8 mouse cellular contexts compared by ENCODE assay signal in the genomic region with DNA sequence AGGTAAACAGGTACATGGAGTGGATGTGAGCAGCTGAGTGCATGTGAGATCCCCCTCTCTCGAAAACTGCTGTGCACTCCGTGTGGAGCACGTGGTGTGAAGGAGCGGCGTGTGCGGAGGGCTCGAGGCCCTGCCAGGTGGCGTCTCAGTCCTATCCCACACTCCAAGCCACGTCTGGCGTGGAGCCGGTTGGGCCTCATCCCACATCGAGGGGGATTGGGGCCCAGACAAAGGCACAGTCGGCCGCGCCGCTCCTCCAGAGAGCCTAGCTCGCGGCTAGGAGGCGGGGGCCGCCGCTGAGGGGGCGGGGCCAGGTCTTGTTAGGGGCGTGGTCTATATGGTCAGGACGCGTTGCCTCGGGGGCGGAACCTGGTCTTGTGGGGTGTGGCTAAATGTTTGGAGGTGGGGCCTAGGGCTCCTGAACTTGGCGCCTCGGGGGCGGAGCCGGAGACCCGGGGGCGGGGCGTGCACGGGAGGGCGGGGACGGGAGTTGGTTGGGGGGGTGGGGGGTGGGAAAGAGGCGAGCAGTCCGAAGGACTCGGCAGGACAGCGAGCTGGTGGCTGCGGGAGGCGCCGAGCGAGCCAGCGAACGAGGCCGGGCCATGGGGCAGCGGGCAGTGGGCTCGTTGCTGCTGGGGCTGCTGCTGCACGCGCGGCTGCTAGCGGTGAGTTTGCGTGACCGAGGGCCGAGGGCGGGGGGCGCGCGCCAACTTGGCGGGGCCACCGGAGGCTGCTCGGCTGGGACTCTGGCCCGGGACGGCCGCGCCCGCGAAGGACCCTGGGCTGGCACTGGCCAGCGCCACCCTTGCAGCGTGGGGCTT. TPM values are rescaled to one million over a fixed set of nuclear protein-coding genes. Genes with fewer than 3 reads are reported as not detected.
A peak's percentile ranks its signal among the peaks of the same experiment; 100 is the strongest.
DNase-seq lines count a peak whose midpoint lies in the region; ATAC-seq lines count a peak whose summit lies in the region.

Hspg2 (plus strand) TSS at position 510 of the 821 bp plus-strand sequence.

- DNase-seq in adrenal gland, adult 2 months, result peak; percentile 98
- DNase-seq in embryo, embryonic 11.5 days (ENCODE audit: low read depth, low spot score), result peak; percentile 98
- DNase-seq in gastrocnemius, postnatal 25 days, result peak; percentile 95
- peak; percentile 43 to 81 for DNase-seq in left cerebral cortex, adult 9 months (ENCODE audit: low spot score in 2 of 2)
- DNase-seq in right cerebral cortex, postnatal 10 days (ENCODE audit: low spot score in 2 of 2), result peak; percentile 90 to 91
- DNase-seq in urinary bladder, postnatal 14 days (ENCODE audit: low spot score), result peak; percentile 98

- ATAC-seq in inflammation-experienced regulatory T-cells, adult 6 months, result peak; percentile 48
- peak; percentile 99 for ATAC-seq in megakaryocyte progenitor cell, adult 5-6 weeks (replicated peaks; ENCODE audit: poor library complexity)

RNA-seq across cellular contexts. Expression of gene Hspg2, which starts in this region (rescaled TPM):
- total RNA-seq in adrenal gland, adult 2 months (2021), result 100 to 1,000 TPM in 1 of 2 experiments, 10 to 100 TPM in 1; 87.4 to 150 TPM
- polyA plus RNA-seq in adrenal gland, adult 2 months (2012; rRNA removed), result 122 and 125 TPM in 2 replicates
- 100 to 1,000 TPM; 105 to 107 TPM for total RNA-seq in gastrocnemius, postnatal 25 days (2021)
- polyA plus RNA-seq in inflammation-experienced regulatory T-cells, adult 6 months (2017; shearing (Covaris generic)), result not detected
- 0.37 TPM in 1 of 2 replicates, not detected in the other for total RNA-seq in megakaryocyte progenitor cell, adult 5-6 weeks (2015)
- total RNA-seq in megakaryocyte progenitor cell, adult 5-6 weeks (2017), result not detected in 2 replicates

Comparison
In these comparisons a context has a peak if more than half of its experiments do, and no peak if none do; other contexts are left out.
1. Peak in every context shown above with its lines: DNase-seq and ATAC-seq.
2. RNA of gene Hspg2 (total RNA-seq): 87.4 to 150 TPM in adrenal gland, adult 2 months and 105 to 107 TPM in gastrocnemius, postnatal 25 days; 0.37 TPM in megakaryocyte progenitor cell, adult 5-6 weeks; every median in the first group is over 10 times any median in the second.
3. RNA of gene Hspg2 (polyA plus RNA-seq): 122 to 125 TPM in adrenal gland, adult 2 months; not detected in inflammation-experienced regulatory T-cells, adult 6 months; every median in the first group is over 100 times any median in the second.
4. Peak in ATAC-seq in inflammation-experienced regulatory T-cells, adult 6 months; RNA of the gene not detected or under 1 TPM.
5. Peak in ATAC-seq in megakaryocyte progenitor cell, adult 5-6 weeks; RNA of the gene not detected or under 1 TPM.